Mouse (Mus musculus) spleen, adult 2 months (tissue): ENCODE data around the gene Ugt1a10. TPM values are rescaled to one million over a fixed set of nuclear protein-coding genes. Genes with fewer than 3 reads are reported as not detected.
A peak's percentile ranks its signal among the peaks of the same experiment; 100 is the strongest.
"Not testable (repeated sequence)": the region's sequence is repeated elsewhere in the genome, so short reads cannot be mapped to it uniquely, and the experiment has no call there.

ENCODE experiments used
- DNase-seq, 2 experiments: peaks; one replicate each; pipeline versions ENCODE4 v3.0.0 to v3.0.0-alpha.2; 2012 to 2021; ENCODE audit warnings: low spot score in 2 of 2, low read depth in 1 of 2
- H3K27ac ChIP-seq: fragments of 200-500 bp; 2 replicates; pipeline ENCODE4 v1.5.1; 2012; ENCODE audit warnings: low read length, inconsistent platforms; ENCODE audit not compliant: insufficient read depth
- H3K27me3 ChIP-seq: fragments of 200-500 bp; 2 replicates; pipeline ENCODE4 v1.6.1; 2012; ENCODE audit warnings: mild to moderate bottlenecking, moderate library complexity, low read length, inconsistent platforms; ENCODE audit not compliant: control insufficient read depth, insufficient read depth
- H3K36me3 ChIP-seq: fragments of 200-500 bp; 2 replicates; pipeline ENCODE4 v1.6.1; 2012; ENCODE audit warnings: mild to moderate bottlenecking, low read length, inconsistent platforms; ENCODE audit not compliant: control insufficient read depth, insufficient read depth
- H3K4me1 ChIP-seq: fragments of 200-500 bp; 2 replicates; pipeline ENCODE4 v1.6.1; 2011; ENCODE audit warnings: inconsistent platforms; ENCODE audit not compliant: control insufficient read depth, insufficient read depth, insufficient read length
- H3K4me3 ChIP-seq: fragments of 200-500 bp; 2 replicates; pipeline ENCODE4 v1.5.1; 2011; ENCODE audit warnings: mild to moderate bottlenecking, inconsistent platforms; ENCODE audit not compliant: insufficient read depth, insufficient read length; ENCODE audit errors: extremely low read depth
- CTCF ChIP-seq: fragments of 200-500 bp; IDR thresholded peaks from 2 replicates; pipeline ENCODE4 v1.5.1; 2011; ENCODE audit warnings: mild to moderate bottlenecking, inconsistent platforms; ENCODE audit not compliant: insufficient read depth, insufficient read length, insufficient replicate concordance; ENCODE audit errors: extremely low read depth
- POLR2A ChIP-seq: fragments of 200-500 bp; IDR thresholded peaks from 2 replicates; pipeline ENCODE4 v1.6.1; 2011; ENCODE audit warnings: low read depth, low read length, inconsistent platforms
- WGBS: fragments of 180-500 bp; shearing (Covaris S2); methylation state at CpG from one replicate; pipeline ENCODE4 v1.1.7; 2018; 5-methylcytosine and 5-hydroxymethylcytosine counted together
- polyA plus RNA-seq: library from polyadenylated mRNA; depleted of rRNA; stranded (reverse); fragments of >200 nt; gene quantifications from 2 replicates; pipeline ENCODE4 v1.2.3, GENCODE M21; 2012

Ugt1a10 gene
- polyA plus RNA-seq, 1 experiment = not detected

- Histone ChIP-seq H3K4me3 (peak within 1 kb of the TSS; percentile 53; the same call in 1 of the 2 replicates), H3K36me3 (no peaks in the 10 kb centered on the region), H3K27ac (peak within 1 kb of the TSS; percentile 61), H3K27me3 (no peaks in the 10 kb centered on the region), H3K4me1 (peaks cover 2% of the 10 kb centered on the region; the same call in 1 of the 2 replicates)
- no peak for DNase-seq
- TF ChIP-seq POLR2A = no peak
- no peak for TF ChIP-seq CTCF
- 6% methylated on average over 10 of the region's 10 CpGs for WGBS
Observed at GRCm38 (mm10) chr1:88094941-88095492, 39.8 kb downstream of the Ugt1a10 start, which contains the start of gene Ugt1a7c. Ugt1a7c (plus strand) TSS chr1:88095062.

GRCm38 (mm10) chr1:88098546-88098945 lies 43.4 kb downstream of the Ugt1a10 start:
- not testable (repeated sequence) for H3K36me3 ChIP-seq, H3K4me1 ChIP-seq, DNase-seq, H3K27ac ChIP-seq, H3K27me3 ChIP-seq, H3K4me3 ChIP-seq
- 79% methylated on average over 3 of the region's 3 CpGs for WGBS

- WGBS = 82% methylated on average over 2 of the region's 2 CpGs
Observed at GRCm38 (mm10) chr1:88099691-88100090, 44.5 kb downstream of the Ugt1a10 start.

GRCm38 (mm10) chr1:88103019-88103418 lies 47.8 kb downstream of the Ugt1a10 start, which contains the start of gene Ugt1a6b:
Ugt1a6b (plus strand) TSS chr1:88103252.
- 37% methylated on average over 3 of the region's 3 CpGs for WGBS
- H3K27me3 ChIP-seq, H3K36me3 ChIP-seq, DNase-seq, H3K4me1 ChIP-seq, H3K4me3 ChIP-seq, H3K27ac ChIP-seq: not testable (repeated sequence)

More at GRCm38 (mm10) chr1:88099691-88100090, 44.5 kb downstream of the Ugt1a10 start:
- H3K27me3 ChIP-seq, H3K27ac ChIP-seq, H3K4me3 ChIP-seq, DNase-seq, H3K36me3 ChIP-seq, H3K4me1 ChIP-seq: not testable (repeated sequence)

- H3K27me3 ChIP-seq, H3K4me3 ChIP-seq, H3K4me1 ChIP-seq, H3K36me3 ChIP-seq, H3K27ac ChIP-seq, DNase-seq: not testable (repeated sequence)
- 84% methylated on average over 5 of the region's 5 CpGs for WGBS
Observed at GRCm38 (mm10) chr1:88103697-88104468, 48.7 kb downstream of the Ugt1a10 start.

- DNase-seq = no peak
- Histone ChIP-seq H3K27ac (no peak overlapping the region), H3K36me3 (no peaks in the 10 kb centered on the region), H3K27me3 (no peaks in the 10 kb centered on the region), H3K4me3 (no peak overlapping the region), H3K4me1 (no peaks in the 10 kb centered on the region)
- TF ChIP-seq CTCF = no peak
- no peak for TF ChIP-seq POLR2A
- WGBS = 95% methylated on average over 1 of the region's 1 CpGs
Observed at GRCm38 (mm10) chr1:88104667-88105430, 49.7 kb downstream of the Ugt1a10 start.

GRCm38 (mm10) chr1:88105656-88106055 lies 50.5 kb downstream of the Ugt1a10 start:
- Histone ChIP-seq H3K27me3 (no peaks in the 10 kb centered on the region), H3K36me3 (no peaks in the 10 kb centered on the region), H3K27ac (no peak overlapping the region), H3K4me3 (no peak overlapping the region), H3K4me1 (no peaks in the 10 kb centered on the region)
- WGBS = 78% methylated on average over 2 of the region's 2 CpGs
- DNase-seq = no peak
- TF ChIP-seq POLR2A (no peak), CTCF (no peak)

- WGBS = 89% methylated on average over 2 of the region's 2 CpGs
- not testable (repeated sequence) for DNase-seq, H3K4me3 ChIP-seq, H3K27me3 ChIP-seq, H3K36me3 ChIP-seq, H3K4me1 ChIP-seq, H3K27ac ChIP-seq
Observed at GRCm38 (mm10) chr1:88109027-88109557, 53.9 kb downstream of the Ugt1a10 start.

GRCm38 (mm10) chr1:88109604-88110003 lies 54.4 kb downstream of the Ugt1a10 start:
- WGBS = 73% methylated on average over 2 of the region's 2 CpGs
- not testable (repeated sequence) for H3K27ac ChIP-seq, H3K4me1 ChIP-seq, H3K27me3 ChIP-seq, DNase-seq, H3K36me3 ChIP-seq, H3K4me3 ChIP-seq

- not testable (repeated sequence) for H3K4me3 ChIP-seq, H3K27ac ChIP-seq, H3K4me1 ChIP-seq, H3K36me3 ChIP-seq, DNase-seq, H3K27me3 ChIP-seq
- 95% methylated on average over 6 of the region's 6 CpGs for WGBS
Observed at GRCm38 (mm10) chr1:88112769-88113168, 57.6 kb downstream of the Ugt1a10 start.
